Mouse (Mus musculus): ENCODE results near the gene Spop. TPM values are rescaled to one million over a fixed set of nuclear protein-coding genes. Genes with fewer than 3 reads are reported as not detected.

Gene Spop
- polyA plus RNA-seq, 1 experiment from 2014 or later = 103 TPM

GRCm38 (mm10) chr11:95460872-95461271, 47.0 kb downstream of the Spop start:
- no peak for DNase-seq (ENCODE audit: low spot score)
- Histone ChIP-seq H3K4me3 (no peak overlapping the region), H3K9me3 (no peaks in the 10 kb centered on the region), H3K27me3 (ENCODE audit: insufficient read depth, poor library complexity, severe bottlenecking) (no peaks in the 10 kb centered on the region), H3K36me3 (peaks cover 7% of the 10 kb centered on the region; the same call in 1 of the 2 replicates), H3K4me1 (no peaks in the 10 kb centered on the region), H3K27ac (no peak overlapping the region)
- 83% methylated on average over 2 of the region's 2 CpGs for WGBS

GRCm38 (mm10) chr11:95462168-95462567, 48.3 kb downstream of the Spop start:
- Histone ChIP-seq H3K4me3 (no peak overlapping the region), H3K27ac (no peak overlapping the region), H3K36me3 (peaks cover 5% of the 10 kb centered on the region; the same call in 1 of the 2 replicates), H3K27me3 (ENCODE audit: insufficient read depth, poor library complexity, severe bottlenecking) (no peaks in the 10 kb centered on the region), H3K4me1 (no peaks in the 10 kb centered on the region), H3K9me3 (no peaks in the 10 kb centered on the region)
- no peak for DNase-seq (ENCODE audit: low spot score)
- 98% methylated on average over 3 of the region's 3 CpGs for WGBS

GRCm38 (mm10) chr11:95467731-95468130, 53.9 kb downstream of the Spop start:
- Histone ChIP-seq H3K4me3 (no peak overlapping the region), H3K4me1 (no peaks in the 10 kb centered on the region), H3K27ac (no peak overlapping the region), H3K9me3 (no peaks in the 10 kb centered on the region), H3K36me3 (peaks cover 20% of the 10 kb centered on the region), H3K27me3 (ENCODE audit: insufficient read depth, poor library complexity, severe bottlenecking) (no peaks in the 10 kb centered on the region)
- no peak for DNase-seq (ENCODE audit: low spot score)
- 92% methylated on average over 1 of the region's 1 CpGs for WGBS

- DNase-seq (ENCODE audit: low spot score) = no peak
- Histone ChIP-seq H3K27me3 (ENCODE audit: insufficient read depth, poor library complexity, severe bottlenecking) (no peaks in the 10 kb centered on the region), H3K4me1 (no peaks in the 10 kb centered on the region), H3K4me3 (no peak overlapping the region), H3K27ac (no peak overlapping the region), H3K36me3 (peaks cover 50% of the 10 kb centered on the region), H3K9me3 (no peaks in the 10 kb centered on the region)
- 89% methylated on average over 2 of the region's 2 CpGs for WGBS
These were observed 59.1 kb downstream of the Spop start for GRCm38 (mm10) chr11:95472942-95473341.

DNA sequence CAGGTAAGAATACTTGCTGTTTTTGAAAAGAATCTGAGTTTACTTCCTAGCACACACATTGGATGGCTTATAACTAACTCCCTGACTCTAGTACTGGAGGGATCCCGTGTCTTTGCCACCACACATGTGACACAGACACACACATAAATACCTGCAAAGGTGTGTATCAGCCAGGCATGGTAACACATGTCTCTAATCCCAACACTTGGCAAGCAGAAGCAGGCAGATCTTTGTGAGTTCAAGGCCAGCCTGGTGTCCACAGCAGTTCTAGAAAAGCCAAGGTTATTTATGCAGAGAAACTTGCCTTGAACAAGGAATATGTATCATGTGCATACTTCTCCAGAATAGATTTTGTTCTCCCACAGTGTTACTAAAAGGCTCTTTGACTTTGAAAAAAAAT, 59.6 kb downstream of the Spop start:
- 90% methylated on average over 1 of the region's 1 CpGs for WGBS
- H3K4me3 ChIP-seq = no peak overlapping the region
- H3K9me3 ChIP-seq = no peaks in the 10 kb centered on the region
- H3K27me3 ChIP-seq (ENCODE audit: insufficient read depth, poor library complexity, severe bottlenecking) = no peaks in the 10 kb centered on the region
- no peaks in the 10 kb centered on the region for H3K4me1 ChIP-seq
- no peak for DNase-seq (ENCODE audit: low spot score)
- H3K27ac ChIP-seq = no peak overlapping the region
- H3K36me3 ChIP-seq = peaks cover 52% of the 10 kb centered on the region

DNA sequence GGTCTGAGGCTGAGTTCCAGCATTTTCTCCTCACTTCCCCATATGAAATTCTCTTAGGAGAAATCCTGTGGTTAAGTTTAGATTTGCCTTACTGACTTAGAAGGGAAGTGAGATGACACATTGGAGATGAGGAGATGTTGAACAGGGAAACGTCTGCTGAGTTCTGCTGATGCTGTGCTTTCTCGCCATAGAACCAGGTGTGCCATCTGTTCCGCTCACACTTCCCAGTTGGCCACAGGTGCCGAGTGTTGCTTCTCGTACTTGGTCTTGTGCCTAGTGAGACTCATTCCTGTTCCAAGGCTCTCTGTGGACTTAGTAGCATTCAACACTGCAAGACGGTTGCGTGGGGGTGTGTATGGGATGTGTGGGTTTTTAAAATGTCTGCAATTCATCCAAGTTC, 62.4 kb downstream of the Spop start:
- peaks cover 54% of the 10 kb centered on the region for H3K36me3 ChIP-seq
- no peaks in the 10 kb centered on the region for H3K4me1 ChIP-seq
- no peaks in the 10 kb centered on the region for H3K9me3 ChIP-seq
- H3K27me3 ChIP-seq (ENCODE audit: insufficient read depth, poor library complexity, severe bottlenecking) = no peaks in the 10 kb centered on the region
- DNase-seq (ENCODE audit: low spot score) = no peak
- H3K4me3 ChIP-seq = no peak overlapping the region
- no peak overlapping the region for H3K27ac ChIP-seq
- WGBS = 90% methylated on average over 7 of the region's 7 CpGs

DNA sequence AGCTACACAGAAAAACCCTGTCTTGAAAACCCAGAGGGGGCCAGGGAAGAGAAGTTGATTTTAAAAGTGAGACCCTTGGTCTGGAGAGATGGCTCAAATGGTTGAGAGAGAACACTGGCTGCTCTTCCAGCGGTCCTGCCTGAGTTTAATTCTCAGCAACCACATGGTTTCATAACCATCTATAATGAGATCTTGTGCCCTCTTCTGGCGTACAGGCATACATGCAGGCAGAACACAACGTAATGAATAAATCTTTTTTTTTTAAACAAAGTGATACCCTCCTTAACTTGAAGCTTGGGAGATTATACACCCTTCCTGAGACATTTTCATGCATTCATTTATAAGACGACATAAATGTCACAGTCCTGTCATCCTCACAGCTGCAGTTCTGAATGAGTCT, 65.6 kb downstream of the Spop start:
- H3K27ac ChIP-seq = no peak overlapping the region
- no peak for DNase-seq (ENCODE audit: low spot score)
- peaks cover 38% of the 10 kb centered on the region for H3K36me3 ChIP-seq
- H3K9me3 ChIP-seq = no peaks in the 10 kb centered on the region
- WGBS = 83% methylated on average over 4 of the region's 4 CpGs
- H3K4me1 ChIP-seq = no peaks in the 10 kb centered on the region
- no peak overlapping the region for H3K4me3 ChIP-seq
- no peaks in the 10 kb centered on the region for H3K27me3 ChIP-seq (ENCODE audit: insufficient read depth, poor library complexity, severe bottlenecking)

- peaks cover 41% of the 10 kb centered on the region for H3K36me3 ChIP-seq
- H3K4me1 ChIP-seq = no peaks in the 10 kb centered on the region
- no peak for DNase-seq (ENCODE audit: low spot score)
- no peaks in the 10 kb centered on the region for H3K9me3 ChIP-seq
- H3K27ac ChIP-seq = no peak overlapping the region
- no peak overlapping the region for H3K4me3 ChIP-seq
- no peaks in the 10 kb centered on the region for H3K27me3 ChIP-seq (ENCODE audit: insufficient read depth, poor library complexity, severe bottlenecking)
- WGBS = 87% methylated on average over 4 of the region's 4 CpGs
These were observed 66.8 kb downstream of the Spop start for GRCm38 (mm10) chr11:95480662-95481061.

DNA sequence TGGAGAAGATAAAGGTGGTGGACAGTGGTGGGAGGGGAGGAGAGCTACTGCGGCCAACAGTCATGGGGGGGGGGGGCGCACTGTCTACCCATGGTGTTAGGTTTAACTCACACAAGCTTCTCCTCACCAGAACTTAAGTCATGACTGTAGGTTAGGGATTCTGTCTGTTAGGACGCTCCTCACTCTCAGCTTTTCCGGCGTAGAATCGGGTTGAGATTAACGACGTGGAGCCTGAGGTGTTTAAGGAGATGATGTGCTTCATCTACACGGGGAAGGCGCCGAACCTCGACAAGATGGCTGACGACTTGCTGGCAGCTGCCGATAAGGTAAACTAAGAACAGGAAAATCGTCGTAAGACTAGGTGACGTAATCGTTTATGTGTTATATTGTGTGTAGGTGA, 71.8 kb downstream of the Spop start:
- Histone ChIP-seq H3K4me1 (peaks cover 14% of the 10 kb centered on the region), H3K36me3 (peaks cover 49% of the 10 kb centered on the region), H3K4me3 (no peak overlapping the region), H3K9me3 (no peaks in the 10 kb centered on the region), H3K27me3 (ENCODE audit: insufficient read depth, poor library complexity, severe bottlenecking) (no peaks in the 10 kb centered on the region), H3K27ac (no peak overlapping the region)
- peak; percentile 59 for DNase-seq (ENCODE audit: low spot score)
- WGBS = 92% methylated on average over 18 of the region's 18 CpGs

GRCm38 (mm10) chr11:95487237-95487636, 73.4 kb downstream of the Spop start:
- peaks cover 63% of the 10 kb centered on the region for H3K36me3 ChIP-seq
- H3K27me3 ChIP-seq (ENCODE audit: insufficient read depth, poor library complexity, severe bottlenecking) = no peaks in the 10 kb centered on the region
- H3K27ac ChIP-seq = no peak overlapping the region
- no peak overlapping the region for H3K4me3 ChIP-seq
- DNase-seq (ENCODE audit: low spot score) = no peak
- peaks cover 14% of the 10 kb centered on the region for H3K4me1 ChIP-seq
- 92% methylated on average over 2 of the region's 2 CpGs for WGBS
- no peaks in the 10 kb centered on the region for H3K9me3 ChIP-seq

DNA sequence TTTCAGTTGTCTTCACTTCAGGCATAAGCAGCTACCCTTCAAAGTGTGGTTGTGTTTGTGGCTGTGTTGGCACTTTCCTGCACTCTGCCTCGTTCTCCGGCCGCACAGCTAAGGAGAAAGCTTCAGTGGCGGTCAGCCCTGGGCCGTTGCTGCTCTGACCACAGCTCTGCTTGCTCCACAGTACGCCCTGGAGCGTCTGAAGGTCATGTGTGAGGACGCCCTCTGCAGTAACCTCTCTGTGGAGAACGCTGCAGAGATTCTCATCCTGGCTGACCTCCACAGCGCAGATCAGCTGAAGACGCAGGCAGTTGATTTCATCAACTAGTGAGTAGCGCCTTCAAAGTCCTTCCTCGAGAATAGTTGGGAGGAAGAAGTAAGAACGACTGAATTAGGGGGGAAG, 76.2 kb downstream of the Spop start:
- peak overlapping the region; percentile 84 for H3K27ac ChIP-seq
- WGBS = 70% methylated on average over 14 of the region's 14 CpGs
- peak; percentile 67 for DNase-seq (ENCODE audit: low spot score)

GRCm38 (mm10) chr11:95492256-95492655, 78.4 kb downstream of the Spop start:
- no peak overlapping the region for H3K27ac ChIP-seq
- WGBS = 89% methylated on average over 4 of the region's 4 CpGs
- H3K36me3 ChIP-seq = peaks cover 62% of the 10 kb centered on the region

More for the DNA sequence above, 76.2 kb downstream of the Spop start:
- peaks cover 14% of the 10 kb centered on the region for H3K4me1 ChIP-seq
- H3K36me3 ChIP-seq = peaks cover 74% of the 10 kb centered on the region
- no peak overlapping the region for H3K4me3 ChIP-seq
- H3K9me3 ChIP-seq = no peaks in the 10 kb centered on the region
- H3K27me3 ChIP-seq (ENCODE audit: insufficient read depth, poor library complexity, severe bottlenecking) = no peaks in the 10 kb centered on the region

GRCm38 (mm10) chr11:95493010-95493409, 79.1 kb downstream of the Spop start:
- Histone ChIP-seq H3K27me3 (ENCODE audit: insufficient read depth, poor library complexity, severe bottlenecking) (no peaks in the 10 kb centered on the region), H3K9me3 (no peaks in the 10 kb centered on the region), H3K4me3 (no peak overlapping the region), H3K27ac (no peak overlapping the region), H3K4me1 (peaks cover 14% of the 10 kb centered on the region), H3K36me3 (peaks cover 63% of the 10 kb centered on the region)
- WGBS = 97% methylated on average over 4 of the region's 4 CpGs
- DNase-seq (ENCODE audit: low spot score) = no peak

More at GRCm38 (mm10) chr11:95492256-95492655, 78.4 kb downstream of the Spop start:
- DNase-seq (ENCODE audit: low spot score) = no peak
- Histone ChIP-seq H3K4me3 (no peak overlapping the region), H3K27me3 (ENCODE audit: insufficient read depth, poor library complexity, severe bottlenecking) (no peaks in the 10 kb centered on the region), H3K9me3 (no peaks in the 10 kb centered on the region), H3K4me1 (peaks cover 14% of the 10 kb centered on the region)

DNA sequence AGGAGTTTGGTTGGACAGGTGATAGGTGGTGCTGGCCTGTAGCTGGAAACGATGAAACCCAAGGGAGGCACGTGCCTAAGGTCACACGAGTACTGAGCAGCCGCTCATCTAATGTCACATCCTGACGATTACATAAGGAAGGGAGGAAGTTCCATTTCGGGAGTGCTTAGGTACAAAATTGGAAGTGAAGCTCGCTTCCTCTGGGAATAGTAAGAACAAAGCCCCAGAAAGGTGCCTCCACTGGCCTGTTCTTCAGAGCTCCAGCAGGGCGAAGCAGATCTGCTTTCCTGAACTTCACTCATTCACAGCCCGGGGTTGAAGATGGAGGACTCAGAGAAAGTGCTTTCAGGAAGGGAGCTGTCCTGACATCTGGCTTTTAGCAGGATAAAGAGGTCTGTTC, 80.1 kb downstream of the Spop start:
- no peaks in the 10 kb centered on the region for H3K9me3 ChIP-seq
- peaks cover 65% of the 10 kb centered on the region for H3K36me3 ChIP-seq
- peaks cover 10% of the 10 kb centered on the region for H3K4me1 ChIP-seq
- 85% methylated on average over 9 of the region's 9 CpGs for WGBS
- H3K4me3 ChIP-seq = no peak overlapping the region
- no peaks in the 10 kb centered on the region for H3K27me3 ChIP-seq (ENCODE audit: insufficient read depth, poor library complexity, severe bottlenecking)
- H3K27ac ChIP-seq = no peak overlapping the region
- no peak for DNase-seq (ENCODE audit: low spot score)
